Mouse (Mus musculus): ENCODE data around the gene Gm17078. TPM values are rescaled to one million over a fixed set of nuclear protein-coding genes. Genes with fewer than 3 reads are reported as not detected.
"Not testable (repeated sequence)": the region's sequence is repeated elsewhere in the genome, so short reads cannot be mapped to it uniquely, and the experiment has no call there.

Gm17078 gene
- not detected in 2 replicates for polyA plus RNA-seq (2016; fragmentation: Nextera tagmentation; extraction: Ambion mirVana)

GRCm38 (mm10) chr14:51611210-51611609 is at the start of gene Gm17078:
Gm17078 (minus strand) TSS chr14:51611310.
- H3K9me3 ChIP-seq: no peaks in the 10 kb centered on the region
- WGBS: 81% methylated on average over 1 of the region's 1 CpGs
- H3K9ac ChIP-seq: no peak within 1 kb of the TSS
- H3K27me3 ChIP-seq: no peaks in the 10 kb centered on the region
- ATAC-seq (ENCODE audit: insufficient number of reproducible peaks, insufficient read depth, low FRiP score, low TSS enrichment): no peak
- no peak within 1 kb of the TSS for H3K4me2 ChIP-seq (replicated peaks)
- H3K27ac ChIP-seq: no peak within 1 kb of the TSS
- no peak within 1 kb of the TSS for H3K4me3 ChIP-seq
- no peaks in the 10 kb centered on the region for H3K36me3 ChIP-seq
- H3K4me1 ChIP-seq: no peaks in the 10 kb centered on the region

- WGBS: 75% methylated on average over 1 of the region's 1 CpGs
Measured at GRCm38 (mm10) chr14:51635566-51635965, 24.5 kb upstream of the Gm17078 start, which contains the start of gene Gm4181. Gm4181 (minus strand) TSS chr14:51635666.

GRCm38 (mm10) chr14:51632426-51632825 is 21.3 kb upstream of the Gm17078 start:
- WGBS: 93% methylated on average over 1 of the region's 1 CpGs
- H3K27ac ChIP-seq; H3K9me3 ChIP-seq; H3K36me3 ChIP-seq; H3K4me2 ChIP-seq (replicated peaks); H3K27me3 ChIP-seq; H3K4me1 ChIP-seq; ATAC-seq (ENCODE audit: insufficient number of reproducible peaks, insufficient read depth, low FRiP score, low TSS enrichment); H3K4me3 ChIP-seq; H3K9ac ChIP-seq: not testable (repeated sequence)

More at GRCm38 (mm10) chr14:51635566-51635965, 24.5 kb upstream of the Gm17078 start, which contains the start of gene Gm4181:
- H3K4me2 ChIP-seq (replicated peaks); H3K4me1 ChIP-seq; H3K27ac ChIP-seq; H3K36me3 ChIP-seq; H3K27me3 ChIP-seq; H3K4me3 ChIP-seq; H3K9me3 ChIP-seq; ATAC-seq (ENCODE audit: insufficient number of reproducible peaks, insufficient read depth, low FRiP score, low TSS enrichment); H3K9ac ChIP-seq: not testable (repeated sequence)

GRCm38 (mm10) chr14:51592039-51592438 is 19.1 kb downstream of the Gm17078 start, which contains the start of gene Gm17174:
Gm17174 (minus strand) TSS chr14:51592139.
- not testable (repeated sequence) for H3K36me3 ChIP-seq; H3K27ac ChIP-seq; H3K9ac ChIP-seq; ATAC-seq (ENCODE audit: insufficient number of reproducible peaks, insufficient read depth, low FRiP score, low TSS enrichment); H3K27me3 ChIP-seq; H3K9me3 ChIP-seq; H3K4me2 ChIP-seq (replicated peaks); H3K4me1 ChIP-seq; H3K4me3 ChIP-seq
- WGBS: 94% methylated on average over 4 of the region's 4 CpGs

GRCm38 (mm10) chr14:51573963-51574362 is 37.1 kb downstream of the Gm17078 start, which contains the start of gene Gm17175:
Gm17175 (minus strand) TSS chr14:51574063.
- not testable (repeated sequence) for H3K4me1 ChIP-seq; H3K4me3 ChIP-seq; H3K9me3 ChIP-seq; H3K27me3 ChIP-seq; ATAC-seq (ENCODE audit: insufficient number of reproducible peaks, insufficient read depth, low FRiP score, low TSS enrichment); H3K9ac ChIP-seq; H3K36me3 ChIP-seq; H3K4me2 ChIP-seq (replicated peaks); H3K27ac ChIP-seq
- WGBS: 95% methylated on average over 2 of the region's 2 CpGs

Other genes with a start within 250 kb of the Gm17078 start
- gene Gm7247, start 249.6 kb downstream of the Gm17078 start, polyA plus RNA-seq (2016; fragmentation: Nextera tagmentation; extraction: Ambion mirVana): not detected in 2 replicates
- gene Vmn2r88, start 200.5 kb downstream of the Gm17078 start, polyA plus RNA-seq (2016; fragmentation: Nextera tagmentation; extraction: Ambion mirVana): not detected in 2 replicates
- gene Vmn2r89, start 159.5 kb downstream of the Gm17078 start, polyA plus RNA-seq (2016; fragmentation: Nextera tagmentation; extraction: Ambion mirVana): not detected in 2 replicates
- gene Gm5622, start 58.5 kb downstream of the Gm17078 start, polyA plus RNA-seq (2016; fragmentation: Nextera tagmentation; extraction: Ambion mirVana): not detected in 2 replicates
- gene Gm17175, start 37.2 kb downstream of the Gm17078 start, polyA plus RNA-seq (2016; fragmentation: Nextera tagmentation; extraction: Ambion mirVana): not detected in 2 replicates
- gene Gm17174, start 19.2 kb downstream of the Gm17078 start, polyA plus RNA-seq (2016; fragmentation: Nextera tagmentation; extraction: Ambion mirVana): not detected in 2 replicates
- gene Gm4181, start 24.4 kb upstream of the Gm17078 start, polyA plus RNA-seq (2016; fragmentation: Nextera tagmentation; extraction: Ambion mirVana): not detected in 2 replicates
- gene Gm17079, start 84.2 kb upstream of the Gm17078 start, polyA plus RNA-seq (2016; fragmentation: Nextera tagmentation; extraction: Ambion mirVana): not detected in 2 replicates
- gene Gm5800, start 105.9 kb upstream of the Gm17078 start, polyA plus RNA-seq (2016; fragmentation: Nextera tagmentation; extraction: Ambion mirVana): not detected in 2 replicates
- gene Ang4, start 162.3 kb upstream of the Gm17078 start, polyA plus RNA-seq (2016; fragmentation: Nextera tagmentation; extraction: Ambion mirVana): not detected in 2 replicates
- gene AY358078, start 188.7 kb upstream of the Gm17078 start, polyA plus RNA-seq (2016; fragmentation: Nextera tagmentation; extraction: Ambion mirVana): not detected in 2 replicates
- not detected in 2 replicates for gene Ear6, start 242.4 kb upstream of the Gm17078 start, polyA plus RNA-seq (2016; fragmentation: Nextera tagmentation; extraction: Ambion mirVana)